Mouse (Mus musculus) gastrocnemius, postnatal 36 days (tissue): Measurements from ENCODE around the gene Oit3. TPM values are rescaled to one million over a fixed set of nuclear protein-coding genes. Genes with fewer than 3 reads are reported as not detected.

Experiments
- total RNA-seq, 2 experiments: library from RNA; stranded (reverse); gene quantifications; 2 replicates each; pipeline ENCODE4 v1.2.3; 2021

The Oit3 gene
- total RNA-seq, 2 experiments from 2014 or later: 0.12 to 0.26 TPM

Other genes with a start within 250 kb of the Oit3 start
- gene Sept10, start 219.9 kb downstream of the Oit3 start, total RNA-seq: 1 to 10 TPM; 6.1 to 7.2 TPM
- gene Sowahc, start 219.8 kb downstream of the Oit3 start, total RNA-seq: 1 to 10 TPM in 1 of 2 experiments, under 1 TPM in 1; 0.64 to 1.0 TPM
- gene P4ha1, start 118.5 kb downstream of the Oit3 start, total RNA-seq: 10 to 100 TPM; 21.9 to 31.7 TPM
- gene Gm10273, start 46.1 kb downstream of the Oit3 start, total RNA-seq: 100 to 1,000 TPM in 1 of 2 experiments, 10 to 100 TPM in 1; 85.4 to 136 TPM
- gene Pla2g12b, start 38.1 kb downstream of the Oit3 start, total RNA-seq: not detected
- not detected for gene Gm10322, start 174.3 kb upstream of the Oit3 start, total RNA-seq
- gene Mcu, start 174.9 kb upstream of the Oit3 start, total RNA-seq: 10 to 100 TPM; 39.4 to 43.4 TPM